Mouse (Mus musculus): Measurements from ENCODE around the gene Rnf6.
A peak's percentile ranks its signal among the peaks of the same experiment; 100 is the strongest.
"Not testable (repeated sequence)": the region's sequence is repeated elsewhere in the genome, so short reads cannot be mapped to it uniquely, and the experiment has no call there.

The Rnf6 gene

GRCm38 (mm10) chr5:146230864-146231654 is 9.7 kb upstream of the Rnf6 start, which contains the start of gene Cdk8:
Gene Cdk8 (plus strand): TSS chr5:146231230.
- peak; percentile 76 to 84 for DNase-seq (ENCODE audit: low spot score in 2 of 2)

GRCm38 (mm10) chr5:146229869-146230650 is 8.7 kb upstream of the Rnf6 start:
- no peak for DNase-seq (ENCODE audit: low spot score in 2 of 2)

GRCm38 (mm10) chr5:146227496-146227895 is 6.1 kb upstream of the Rnf6 start:
- no peak for DNase-seq (ENCODE audit: low spot score in 2 of 2)

- no peak for DNase-seq (ENCODE audit: low spot score in 2 of 2)
Measured at GRCm38 (mm10) chr5:146223786-146224185, 2.4 kb upstream of the Rnf6 start.

- no peak for DNase-seq (ENCODE audit: low spot score in 2 of 2)
Measured at GRCm38 (mm10) chr5:146221722-146222121, 367 bp upstream of the Rnf6 start.

GRCm38 (mm10) chr5:146220501-146220878 is 865 bp downstream of the Rnf6 start:
- no peak for DNase-seq (ENCODE audit: low spot score in 2 of 2)

- no peak for DNase-seq (ENCODE audit: low spot score in 2 of 2)
Measured at GRCm38 (mm10) chr5:146205537-146205936, 15.8 kb downstream of the Rnf6 start.

GRCm38 (mm10) chr5:146203921-146204320 is 17.4 kb downstream of the Rnf6 start:
- no peak for DNase-seq (ENCODE audit: low spot score in 2 of 2)

GRCm38 (mm10) chr5:146200580-146200979 is 20.8 kb downstream of the Rnf6 start:
- no peak for DNase-seq (ENCODE audit: low spot score in 2 of 2)

- DNase-seq (ENCODE audit: low spot score in 2 of 2), result no peak
Measured at GRCm38 (mm10) chr5:146199540-146199939, 21.8 kb downstream of the Rnf6 start.

- no peak for DNase-seq (ENCODE audit: low spot score in 2 of 2)
Measured at GRCm38 (mm10) chr5:146199073-146199472, 22.3 kb downstream of the Rnf6 start.

GRCm38 (mm10) chr5:146193360-146193759 is 28.0 kb downstream of the Rnf6 start:
- no peak for DNase-seq (ENCODE audit: low spot score in 2 of 2)

- DNase-seq (ENCODE audit: low spot score in 2 of 2), result no peak
Measured at GRCm38 (mm10) chr5:146190501-146191269, 30.7 kb downstream of the Rnf6 start.

- no peak for DNase-seq (ENCODE audit: low spot score in 2 of 2)
Measured at GRCm38 (mm10) chr5:146190093-146190492, 31.3 kb downstream of the Rnf6 start.

- no peak for DNase-seq (ENCODE audit: low spot score in 2 of 2)
Measured at GRCm38 (mm10) chr5:146188712-146189111, 32.6 kb downstream of the Rnf6 start.

GRCm38 (mm10) chr5:146188144-146188543 is 33.2 kb downstream of the Rnf6 start:
- no peak for DNase-seq (ENCODE audit: low spot score in 2 of 2)

GRCm38 (mm10) chr5:146187441-146187840 is 33.9 kb downstream of the Rnf6 start:
- peak; percentile 32 to 44 for DNase-seq (ENCODE audit: low spot score in 2 of 2)

- DNase-seq (ENCODE audit: low spot score in 2 of 2), result not testable (repeated sequence)
Measured at GRCm38 (mm10) chr5:146185204-146185603, 36.2 kb downstream of the Rnf6 start, which contains the start of gene 1700001J03Rik. Gene 1700001J03Rik (minus strand): TSS chr5:146185304.

- DNase-seq (ENCODE audit: low spot score in 2 of 2), result not testable (repeated sequence)
Measured at GRCm38 (mm10) chr5:146172744-146173143, 48.6 kb downstream of the Rnf6 start.

- not testable (repeated sequence) for DNase-seq (ENCODE audit: low spot score in 2 of 2)
Measured at GRCm38 (mm10) chr5:146170621-146171020, 50.7 kb downstream of the Rnf6 start, which contains the start of gene Gm6309. Gene Gm6309 (minus strand): TSS chr5:146170721.

- not testable (repeated sequence) for DNase-seq (ENCODE audit: low spot score in 2 of 2)
Measured at GRCm38 (mm10) chr5:146160439-146160838, 60.9 kb downstream of the Rnf6 start, which contains the start of gene Gm5565. Gene Gm5565 (minus strand): TSS chr5:146160539.
